Mouse (Mus musculus): ENCODE measurements at regions not wholly inside any gene's neighbourhood (a gene's known extent, or its start where the extent isn't known, plus 50 kb on each side); places are given as distances from the start of the nearest gene placed in this dataset.

DNA sequence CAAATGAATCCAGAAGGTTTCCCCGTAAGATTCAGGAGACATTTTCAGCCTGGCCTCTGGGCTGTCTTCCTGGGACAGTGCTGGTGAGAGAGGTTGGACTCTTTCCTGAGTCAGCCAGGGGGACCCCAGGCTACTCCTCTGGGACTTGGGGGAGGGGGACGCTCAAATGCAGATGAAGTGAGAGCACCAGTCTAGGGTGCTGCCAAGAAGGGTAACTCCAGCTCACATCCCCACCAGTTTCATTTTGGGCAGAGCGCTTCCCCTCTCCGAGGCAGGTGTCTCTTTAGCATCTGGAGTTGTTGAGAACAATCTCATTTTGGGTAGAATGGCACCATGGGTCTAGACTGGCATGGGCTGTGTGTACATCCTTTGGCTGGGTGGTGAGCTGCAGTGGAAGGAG lies 75.5 kb upstream of the Id2 start:
- DNase-seq, result no peak

GRCm38 (mm10) chr12:25169611-25170010 lies 72.7 kb upstream of the Id2 start:
- DNase-seq, result no peak

- DNase-seq, result no peak
Measured at GRCm38 (mm10) chr12:25168213-25168545, 71.2 kb upstream of the Id2 start.

DNA sequence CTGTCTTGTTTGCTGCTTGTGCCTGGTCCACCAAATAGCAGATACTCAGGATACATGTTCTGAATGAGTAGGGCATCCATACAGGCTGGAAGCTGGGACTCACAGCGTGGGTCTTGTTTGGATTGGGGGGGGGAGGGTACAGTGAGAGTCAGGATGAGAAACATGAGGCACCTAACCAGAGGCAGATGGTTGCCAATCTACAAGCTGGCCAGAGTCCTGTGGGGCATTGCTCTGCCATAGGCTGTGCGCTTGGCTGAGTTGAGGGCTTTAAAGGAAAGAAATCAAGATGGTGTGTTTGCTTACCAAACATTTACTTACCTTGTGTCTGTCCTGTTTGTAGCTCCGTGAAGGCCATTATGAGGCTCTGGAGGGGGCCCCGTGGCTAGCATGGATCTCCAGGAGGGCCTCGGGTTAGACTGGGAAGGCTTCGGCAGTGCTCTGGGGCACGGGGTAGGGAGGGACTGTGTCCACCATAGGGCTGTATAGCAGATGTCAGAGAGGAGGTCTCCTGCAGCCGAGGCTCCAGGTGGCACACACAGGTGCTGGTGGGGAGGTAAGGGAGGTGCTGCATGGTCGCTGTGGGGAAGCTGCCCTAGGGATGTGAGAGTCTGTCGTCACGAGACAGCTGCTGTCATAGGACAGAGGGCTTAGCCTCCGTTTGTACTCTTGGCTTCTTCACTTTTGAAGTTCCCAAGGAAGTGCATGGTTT lies 70.7 kb upstream of the Id2 start:
- DNase-seq, result no peak

- DNase-seq, result no peak
Measured at GRCm38 (mm10) chr12:25166525-25166924, 69.6 kb upstream of the Id2 start.

- DNase-seq, result peak; percentile 54 to 60
Measured at GRCm38 (mm10) chr12:25165650-25166049, 68.7 kb upstream of the Id2 start.

DNA sequence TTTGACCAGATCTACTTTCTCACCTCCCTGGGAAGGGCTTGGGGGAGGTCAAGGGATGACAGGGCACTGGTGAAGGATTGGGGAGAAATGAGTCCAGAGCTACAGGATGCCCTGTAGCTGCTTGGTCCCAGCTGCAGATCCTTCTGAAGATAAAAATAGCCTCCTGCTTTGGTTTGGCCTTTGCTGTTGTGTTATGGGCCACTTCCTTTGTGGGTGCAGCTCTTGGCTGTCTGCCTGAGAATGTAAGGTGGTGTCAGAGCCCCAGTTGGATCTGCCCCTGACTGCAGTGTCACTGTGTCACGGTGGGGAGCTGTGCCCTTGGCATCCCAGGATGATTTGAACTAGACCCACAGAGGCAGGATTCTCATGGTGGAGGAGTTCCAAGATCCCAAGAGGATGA lies 67.8 kb upstream of the Id2 start:
- DNase-seq, result peak in 1 of 2 experiments; percentile 35

- peak; percentile 63 to 72 for DNase-seq
Measured at GRCm38 (mm10) chr12:25163541-25163940, 66.6 kb upstream of the Id2 start.

- no peak for DNase-seq
Measured at GRCm38 (mm10) chr12:25162843-25163242, 65.9 kb upstream of the Id2 start.

- no peak for DNase-seq
Measured at GRCm38 (mm10) chr12:25161939-25162338, 65.0 kb upstream of the Id2 start.

DNA sequence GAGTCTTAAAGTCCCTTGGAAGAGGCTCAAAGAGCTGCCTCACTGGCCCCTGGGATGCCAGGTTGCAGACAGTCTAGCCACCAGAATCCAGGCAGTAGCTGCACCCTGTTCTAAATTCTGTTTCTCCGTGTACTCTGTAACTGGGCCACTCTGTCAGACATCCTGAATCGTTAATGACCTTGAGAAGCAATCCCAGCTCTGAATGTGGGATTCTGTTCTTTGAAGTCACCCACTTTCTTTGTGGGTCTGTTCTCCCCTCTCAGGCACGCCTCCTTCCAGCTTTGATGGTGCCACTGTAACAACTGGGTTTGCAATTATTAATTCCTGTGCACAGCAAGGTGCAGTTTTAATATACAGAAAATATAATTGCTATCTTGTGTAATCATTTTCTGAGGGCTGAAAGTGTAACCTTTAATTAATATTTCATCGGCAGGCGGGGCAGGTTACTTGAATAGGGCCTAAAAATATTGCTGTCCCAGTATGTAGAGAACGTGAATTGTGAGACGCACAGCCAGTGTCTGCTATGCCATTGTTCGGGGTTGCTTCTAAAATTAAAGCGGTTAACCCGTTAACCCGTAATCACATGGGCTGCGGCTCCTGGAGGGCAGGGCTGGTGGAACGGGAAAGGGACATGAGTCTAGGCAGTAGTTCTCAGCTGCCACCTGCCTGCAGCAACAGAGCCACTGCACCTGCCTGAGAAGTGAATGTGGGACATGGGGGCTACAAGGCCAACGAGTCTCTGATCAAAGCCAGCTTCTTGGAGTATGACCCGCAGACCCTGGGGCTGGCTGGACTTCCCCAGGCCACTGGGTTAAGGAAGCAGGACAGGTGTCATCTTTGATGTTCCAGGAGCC lies 64.3 kb upstream of the Id2 start:
- DNase-seq, result peak; percentile 49 to 52

DNA sequence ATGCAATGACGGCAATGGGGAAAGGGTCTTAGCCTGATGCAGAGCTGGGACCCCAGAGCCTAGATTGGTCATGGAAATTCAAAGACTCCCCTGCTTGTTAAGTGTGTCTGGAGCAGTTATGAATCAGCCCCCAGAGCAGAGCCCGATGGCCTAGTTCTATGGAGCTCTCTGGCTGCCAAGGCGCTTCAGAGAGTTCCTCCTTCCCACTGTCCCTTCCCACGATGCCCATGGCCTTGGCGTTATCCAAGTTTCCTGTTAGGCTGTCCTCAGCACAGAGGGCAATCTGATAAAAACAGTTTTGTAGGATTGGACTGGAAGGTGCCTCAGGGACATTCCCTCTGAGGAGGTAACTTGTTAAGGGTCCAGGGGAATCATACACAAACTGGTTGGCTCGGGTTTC lies 62.2 kb upstream of the Id2 start:
- DNase-seq, result no peak

DNA sequence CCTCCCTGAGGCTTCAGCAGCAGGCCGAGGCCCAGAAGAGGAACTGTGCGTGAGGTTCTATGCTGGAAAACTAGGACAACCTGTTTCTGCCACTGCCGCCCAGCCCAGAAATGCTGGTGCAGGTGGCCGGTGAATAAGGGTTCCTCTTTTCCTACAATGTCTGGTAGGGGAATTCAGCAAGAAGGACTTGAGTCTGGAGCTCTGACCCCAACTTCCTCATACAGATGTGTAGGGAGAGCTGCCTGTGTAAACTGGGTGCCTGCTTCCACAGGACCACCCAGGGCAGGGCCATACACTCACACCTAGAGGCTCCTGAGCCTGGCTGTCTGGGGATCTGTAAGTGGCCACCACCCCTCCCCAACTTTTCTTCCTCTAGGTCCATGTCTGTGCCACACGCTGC lies 60.3 kb upstream of the Id2 start:
- DNase-seq, result no peak

GRCm38 (mm10) chr12:25155396-25155795 lies 58.5 kb upstream of the Id2 start:
- DNase-seq, result no peak

- DNase-seq, result no peak
Measured at GRCm38 (mm10) chr12:25148099-25148498, 51.2 kb upstream of the Id2 start.
